In the genomic region with DNA sequence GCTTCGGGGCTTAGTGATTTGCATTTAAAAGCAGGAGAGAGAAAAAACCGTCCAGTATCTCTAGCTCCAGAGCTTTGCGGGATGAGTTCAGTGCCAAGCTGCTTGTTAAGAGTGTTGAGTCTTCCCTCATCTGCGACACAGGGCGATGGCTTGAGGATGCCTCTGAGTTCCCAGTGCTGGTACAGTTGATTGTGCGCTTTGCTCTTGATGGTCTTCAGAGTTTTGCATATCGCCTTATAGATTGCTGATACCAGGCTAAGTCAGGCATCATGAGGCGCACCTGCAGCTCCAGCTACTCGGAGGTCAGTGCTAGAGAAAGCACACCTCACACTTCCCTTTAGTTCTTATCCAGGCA, we compare ENCODE assay signal across 9 mouse cellular contexts. TPM values are rescaled to one million over a fixed set of nuclear protein-coding genes. Genes with fewer than 3 reads are reported as not detected.
A peak's percentile ranks its signal among the peaks of the same experiment; 100 is the strongest.
DNase-seq lines count a peak whose midpoint lies in the region; ATAC-seq lines count a peak whose summit lies in the region.
"Had no signal": no experiment of that assay in that cellular context is flagged by ENCODE, and none has a peak within 500 bp of the region (broad histone marks: within the 10 kb centered on the region; RNA-seq: fewer than 3 reads in every experiment).

No protein-coding gene starts in this region.

- no peak for ATAC-seq in erythroblast, adult 5-6 weeks (replicated peaks; ENCODE audit: low FRiP score, poor library complexity, severe bottlenecking)
- no peak for ATAC-seq in liver, embryonic 13.5 days (ENCODE audit: low read depth)
- no peak for ATAC-seq in hindbrain, embryonic 12.5 days (ENCODE audit: low FRiP score)
- no peak for ATAC-seq in neural tube, embryonic 13.5 days (ENCODE audit: low read depth)
- ATAC-seq in megakaryocyte-erythroid progenitor cell, adult 5-6 weeks (replicated peaks; ENCODE audit: low FRiP score, low TSS enrichment, poor library complexity, severe bottlenecking), result no peak

- H3K9ac ChIP-seq in liver, embryonic 13.5 days, result peak overlapping the region; percentile 31
- no peak overlapping the region; the same call in 1 of the 2 replicates for H3K9ac ChIP-seq in hindbrain, embryonic 12.5 days
- H3K9ac ChIP-seq in neural tube, embryonic 13.5 days, result peak overlapping the region; percentile 49

- peak overlapping the region; percentile 100 for H3K4me3 ChIP-seq in erythroblast, embryonic 14.5 days (replicated peaks)
- peak overlapping the region; percentile 21; the same call in 1 of the 2 replicates for H3K4me3 ChIP-seq in liver, embryonic 13.5 days (replicated peaks)
- H3K4me3 ChIP-seq in hindbrain, embryonic 12.5 days, result peak overlapping the region; percentile 16; the same call in 1 of the 2 replicates
- H3K4me3 ChIP-seq in neural tube, embryonic 13.5 days, result peak overlapping the region; percentile 78

- no peak for DNase-seq in liver, embryonic 13.5 days
- no peak for DNase-seq in liver
- no peak for DNase-seq in c-Kit-positive CD71-positive TER-119-positive erythroid progenitor cells, embryonic 14.5 days (ENCODE audit: low spot score)
- DNase-seq: right cerebral cortex, postnatal 4 days had no signal

- no peaks in the 10 kb centered on the region for H3K9me3 ChIP-seq in erythroblast, embryonic 14.5 days (ENCODE audit: control insufficient read depth, low read length)
- no peaks in the 10 kb centered on the region for H3K9me3 ChIP-seq in liver, embryonic 13.5 days (replicated peaks)
- no peaks in the 10 kb centered on the region for H3K9me3 ChIP-seq in hindbrain, embryonic 12.5 days (replicated peaks)
- H3K9me3 ChIP-seq in neural tube, embryonic 13.5 days, result no peaks in the 10 kb centered on the region

- peak overlapping the region; percentile 100 for H3K4me2 ChIP-seq in liver, embryonic 13.5 days
- H3K4me2 ChIP-seq in hindbrain, embryonic 12.5 days (replicated peaks), result peak overlapping the region; percentile 97
- H3K4me2 ChIP-seq in neural tube, embryonic 13.5 days, result peak overlapping the region; percentile 97

- peaks cover 69% of the 10 kb centered on the region for H3K4me1 ChIP-seq in erythroblast, embryonic 14.5 days (ENCODE audit: control insufficient read depth)
- peaks cover 57% of the 10 kb centered on the region for H3K4me1 ChIP-seq in liver, embryonic 13.5 days (replicated peaks)
- H3K4me1 ChIP-seq in hindbrain, embryonic 12.5 days, result peaks cover 32% of the 10 kb centered on the region
- H3K4me1 ChIP-seq in neural tube, embryonic 13.5 days (replicated peaks), result peaks cover 51% of the 10 kb centered on the region

- no peak overlapping the region for H3K27ac ChIP-seq in liver, embryonic 13.5 days
- no peak overlapping the region for H3K27ac ChIP-seq in hindbrain, embryonic 12.5 days
- H3K27ac ChIP-seq in neural tube, embryonic 13.5 days (replicated peaks), result no peak overlapping the region

- peaks cover 10% of the 10 kb centered on the region for H3K36me3 ChIP-seq in erythroblast, embryonic 14.5 days (ENCODE audit: control insufficient read depth)
- H3K36me3 ChIP-seq in liver, embryonic 13.5 days, result no peaks in the 10 kb centered on the region
- H3K36me3 ChIP-seq in hindbrain, embryonic 12.5 days, result no peaks in the 10 kb centered on the region
- no peaks in the 10 kb centered on the region for H3K36me3 ChIP-seq in neural tube, embryonic 13.5 days

- H3K27me3 ChIP-seq in erythroblast, embryonic 14.5 days (ENCODE audit: control insufficient read depth), result peaks cover 24% of the 10 kb centered on the region
- H3K27me3 ChIP-seq in liver, embryonic 13.5 days, result peaks cover 37% of the 10 kb centered on the region
- H3K27me3 ChIP-seq in hindbrain, embryonic 12.5 days, result peaks cover 19% of the 10 kb centered on the region
- H3K27me3 ChIP-seq in neural tube, embryonic 13.5 days, result peaks cover 15% of the 10 kb centered on the region

- 73% methylated on average over 9 of the region's 9 CpGs for WGBS in liver, embryonic 13.5 days (ENCODE audit: insufficient replicate concordance)
- 63% methylated on average over 9 of the region's 9 CpGs for WGBS in hindbrain, embryonic 12.5 days
- 56% methylated on average over 9 of the region's 9 CpGs for WGBS in neural tube, embryonic 13.5 days

RNA-seq across cellular contexts. Expression of gene Cnnm2, which starts 3.3 kb away (rescaled TPM):
- polyA plus RNA-seq in erythroblast, embryonic 14.5 days (2012), result 3.5 and 4.9 TPM in 2 replicates
- 34.0 and 36.6 TPM in 2 replicates for total RNA-seq in erythroblast, adult 5-6 weeks (2015; ENCODE audit: low replicate concordance)
- total RNA-seq in erythroblast, adult 5-6 weeks (2017; ENCODE audit: low replicate concordance), result 51.7 and 58.0 TPM in 2 replicates
- 1.2 and 1.7 TPM in 2 replicates for polyA plus RNA-seq in liver, embryonic 13.5 days (2015; fragmentation: Nextera tagmentation; extraction: Ambion mirVana)
- 6.9 and 7.2 TPM in 2 replicates for polyA plus RNA-seq in hindbrain, embryonic 12.5 days (2016; fragmentation: Nextera tagmentation; extraction: Ambion mirVana)
- polyA plus RNA-seq in neural tube, embryonic 13.5 days (2015; fragmentation: Nextera tagmentation; extraction: Ambion mirVana), result 7.3 and 7.4 TPM in 2 replicates
- 20.3 and 22.0 TPM in 2 replicates for total RNA-seq in megakaryocyte-erythroid progenitor cell, adult 5-6 weeks (2014; fragmentation: Nextera tagmentation)
- 7.0 and 13.6 TPM in 2 replicates for total RNA-seq in megakaryocyte-erythroid progenitor cell, adult 5-6 weeks (2017)

RNA-seq across cellular contexts. Expression of gene As3mt, which starts 57.5 kb away (rescaled TPM):
- polyA plus RNA-seq in erythroblast, embryonic 14.5 days (2012), result 0.07 TPM in 1 of 2 replicates, not detected in the other
- total RNA-seq in erythroblast, adult 5-6 weeks (2015; ENCODE audit: low replicate concordance), result 2.9 TPM in 2 replicates
- total RNA-seq in erythroblast, adult 5-6 weeks (2017; ENCODE audit: low replicate concordance), result 4.2 and 5.9 TPM in 2 replicates
- polyA plus RNA-seq in liver, embryonic 13.5 days (2015; fragmentation: Nextera tagmentation; extraction: Ambion mirVana), result 17.7 and 20.4 TPM in 2 replicates
- 31.1 and 32.0 TPM in 2 replicates for polyA plus RNA-seq in hindbrain, embryonic 12.5 days (2016; fragmentation: Nextera tagmentation; extraction: Ambion mirVana)
- 42.3 TPM in 2 replicates for polyA plus RNA-seq in neural tube, embryonic 13.5 days (2015; fragmentation: Nextera tagmentation; extraction: Ambion mirVana)
- 6.5 and 6.6 TPM in 2 replicates for total RNA-seq in megakaryocyte-erythroid progenitor cell, adult 5-6 weeks (2014; fragmentation: Nextera tagmentation)
- 1.6 and 16.2 TPM in 2 replicates for total RNA-seq in megakaryocyte-erythroid progenitor cell, adult 5-6 weeks (2017)

Comparison
In these comparisons a context has a peak if more than half of its experiments do, and no peak if none do; other contexts are left out.
1. H3K4me3 ChIP-seq: peak in every context shown above with its lines; median percentile 100 in erythroblast, embryonic 14.5 days; 78 in neural tube, embryonic 13.5 days; 21 in liver, embryonic 13.5 days; 16 in hindbrain, embryonic 12.5 days.
2. RNA of gene As3mt, which starts 57.5 kb away (polyA plus RNA-seq): 42.3 TPM in neural tube, embryonic 13.5 days, 31.1 to 32.0 TPM in hindbrain, embryonic 12.5 days and 17.7 to 20.4 TPM in liver, embryonic 13.5 days; 0.07 TPM in erythroblast, embryonic 14.5 days; every median in the first group is over 10 times any median in the second.
3. Peak in every context shown above with its lines, with median percentiles within 50 percentile points of each other: H3K4me2 ChIP-seq.